Mouse (Mus musculus): Measurements from ENCODE around the gene Wnt7b. TPM values are rescaled to one million over a fixed set of nuclear protein-coding genes. Genes with fewer than 3 reads are reported as not detected.

Wnt7b gene
- total and polyA plus RNA-seq, 2 experiments, result 0.06 to 0.09 TPM

DNA sequence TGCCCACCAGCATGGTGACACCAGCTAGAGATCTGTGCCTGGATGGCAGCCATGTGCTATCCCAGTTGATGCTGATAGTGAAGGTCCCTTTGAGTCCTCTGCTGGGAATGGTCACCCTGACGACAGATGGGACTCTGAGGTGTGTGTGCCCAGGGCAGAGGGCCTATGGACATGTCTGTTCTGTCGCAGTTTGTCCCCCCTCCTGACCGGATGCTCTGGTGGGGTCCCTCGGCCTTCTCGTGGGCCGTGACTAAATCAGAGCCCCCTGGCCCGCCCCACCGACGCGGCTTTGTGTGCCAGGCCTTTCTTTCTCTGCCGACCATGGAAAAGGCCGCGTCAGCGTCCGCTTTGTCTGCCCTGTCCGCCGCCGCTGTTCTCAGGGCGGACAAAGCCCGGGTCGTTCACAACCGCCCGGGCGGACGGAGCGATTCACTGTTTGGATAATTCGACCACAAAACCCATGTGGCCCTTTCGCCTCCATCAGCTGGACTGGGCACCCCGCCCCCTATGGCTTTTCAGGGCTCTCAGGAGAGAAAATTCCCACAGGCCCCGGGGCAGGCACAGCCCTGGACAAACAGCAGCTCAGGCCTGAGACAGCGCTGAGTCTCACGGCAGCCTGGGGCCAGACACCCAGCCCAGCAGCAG lies 74.8 kb downstream of the Wnt7b start:
- no peak overlapping the region for H3K4me3 ChIP-seq (ENCODE audit: insufficient read depth, low read depth, low read length)
- no peak for TF ChIP-seq CTCF (IDR thresholded peaks at IDR 0.05; ENCODE audit: low read depth, low read length)
- TF ChIP-seq POLR2A (IDR thresholded peaks at IDR 0.05; ENCODE audit: extremely low read depth, insufficient read depth, low read length), result no peak
- H3K4me1 ChIP-seq (ENCODE audit: control insufficient read depth, insufficient read depth, low read length), result no peaks in the 10 kb centered on the region
- 84% methylated on average over 32 of the region's 32 CpGs for WGBS
- no peak overlapping the region for H3K27ac ChIP-seq (replicated peaks; ENCODE audit: insufficient read depth, low read depth, low read length)
- no peak overlapping the region for H3K9ac ChIP-seq (ENCODE audit: low read depth, low read length)
- DNase-seq (ENCODE audit: extremely low read depth, low read depth, low spot score), result no peak
- H3K79me2 ChIP-seq (ENCODE audit: control insufficient read depth, insufficient read depth, low read length), result no peaks in the 10 kb centered on the region
- H3K27me3 ChIP-seq (ENCODE audit: control insufficient read depth, insufficient read depth, low read length), result no peaks in the 10 kb centered on the region
- H3K36me3 ChIP-seq (ENCODE audit: control insufficient read depth, insufficient read depth, low read length), result no peaks in the 10 kb centered on the region

DNA sequence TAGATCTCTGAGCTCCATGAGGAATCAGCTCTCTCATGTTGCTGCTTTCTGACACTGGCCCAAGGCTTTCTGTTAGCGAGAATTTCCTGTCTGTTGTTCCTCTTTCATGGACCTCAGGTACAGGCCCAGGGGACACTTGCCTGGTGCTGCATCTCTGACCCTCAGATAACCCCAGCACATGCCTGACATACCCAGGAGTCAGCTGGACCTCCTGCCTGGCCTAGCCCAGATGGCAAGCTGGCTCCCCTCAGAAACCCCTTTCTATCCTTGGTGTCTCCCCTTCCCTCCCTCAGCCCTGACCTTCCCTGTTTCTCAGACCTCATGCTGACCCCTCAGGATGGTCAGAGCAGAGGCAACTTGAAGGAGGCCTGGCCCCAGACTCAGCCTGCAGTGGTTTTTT lies 75.6 kb downstream of the Wnt7b start:
- Histone ChIP-seq H3K4me1 (ENCODE audit: control insufficient read depth, insufficient read depth, low read length) (no peaks in the 10 kb centered on the region), H3K27ac (replicated peaks; ENCODE audit: insufficient read depth, low read depth, low read length) (no peak overlapping the region), H3K4me3 (ENCODE audit: insufficient read depth, low read depth, low read length) (no peak overlapping the region), H3K79me2 (ENCODE audit: control insufficient read depth, insufficient read depth, low read length) (no peaks in the 10 kb centered on the region), H3K27me3 (ENCODE audit: control insufficient read depth, insufficient read depth, low read length) (no peaks in the 10 kb centered on the region), H3K36me3 (ENCODE audit: control insufficient read depth, insufficient read depth, low read length) (no peaks in the 10 kb centered on the region), H3K9ac (ENCODE audit: low read depth, low read length) (no peak overlapping the region)
- no peak for DNase-seq (ENCODE audit: extremely low read depth, low read depth, low spot score)
- 68% methylated on average over 1 of the region's 1 CpGs for WGBS
- TF ChIP-seq POLR2A (IDR thresholded peaks at IDR 0.05; ENCODE audit: extremely low read depth, insufficient read depth, low read length), result no peak
- TF ChIP-seq CTCF (IDR thresholded peaks at IDR 0.05; ENCODE audit: low read depth, low read length), result no peak

DNA sequence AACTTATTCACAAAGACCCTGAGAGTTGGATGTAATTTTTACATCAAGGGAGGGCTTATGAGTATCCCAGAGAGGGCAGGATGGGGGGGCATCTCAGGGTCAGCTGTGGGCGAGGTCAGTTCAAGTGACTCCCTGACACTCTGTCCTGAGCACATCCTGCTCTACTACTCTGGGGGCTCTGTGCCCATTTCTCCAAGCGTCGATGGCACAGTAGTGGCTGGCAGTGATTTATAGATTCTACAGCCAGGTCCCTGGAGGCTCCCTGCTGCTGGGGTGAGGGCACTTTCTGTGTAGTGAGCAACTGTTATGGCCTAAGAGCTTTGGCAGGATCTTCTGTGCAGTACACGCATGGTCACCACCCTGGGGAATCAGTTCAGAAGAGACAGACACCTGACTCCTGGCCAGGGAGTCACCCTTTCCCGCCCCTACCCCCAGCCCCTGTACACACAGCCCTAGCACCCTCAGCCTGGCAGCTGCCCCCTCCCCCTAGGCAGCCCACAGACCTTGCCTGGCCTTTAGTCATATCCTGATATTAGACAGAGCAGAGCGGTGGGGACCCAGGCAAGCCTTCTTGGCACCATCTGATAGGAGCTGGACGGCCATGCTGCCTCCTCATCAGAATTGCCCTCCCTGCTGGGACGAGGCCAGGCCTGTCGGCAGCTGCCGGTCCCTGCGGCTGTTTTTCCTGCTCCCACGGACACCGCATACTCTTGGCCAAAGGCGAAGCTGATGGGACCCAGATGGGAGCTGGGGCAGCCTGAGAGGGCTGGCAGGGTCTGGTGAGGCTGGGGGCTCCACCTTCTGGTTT lies 77.0 kb downstream of the Wnt7b start:
- Histone ChIP-seq H3K4me3 (ENCODE audit: insufficient read depth, low read depth, low read length) (no peak overlapping the region), H3K9ac (ENCODE audit: low read depth, low read length) (no peak overlapping the region), H3K36me3 (ENCODE audit: control insufficient read depth, insufficient read depth, low read length) (no peaks in the 10 kb centered on the region), H3K79me2 (ENCODE audit: control insufficient read depth, insufficient read depth, low read length) (no peaks in the 10 kb centered on the region), H3K27me3 (ENCODE audit: control insufficient read depth, insufficient read depth, low read length) (no peaks in the 10 kb centered on the region), H3K4me1 (ENCODE audit: control insufficient read depth, insufficient read depth, low read length) (no peaks in the 10 kb centered on the region), H3K27ac (replicated peaks; ENCODE audit: insufficient read depth, low read depth, low read length) (no peak overlapping the region)
- 82% methylated on average over 14 of the region's 14 CpGs for WGBS
- DNase-seq (ENCODE audit: extremely low read depth, low read depth, low spot score), result no peak
- TF ChIP-seq POLR2A (IDR thresholded peaks at IDR 0.05; ENCODE audit: extremely low read depth, insufficient read depth, low read length) (no peak), CTCF (IDR thresholded peaks at IDR 0.05; ENCODE audit: low read depth, low read length) (no peak)

DNA sequence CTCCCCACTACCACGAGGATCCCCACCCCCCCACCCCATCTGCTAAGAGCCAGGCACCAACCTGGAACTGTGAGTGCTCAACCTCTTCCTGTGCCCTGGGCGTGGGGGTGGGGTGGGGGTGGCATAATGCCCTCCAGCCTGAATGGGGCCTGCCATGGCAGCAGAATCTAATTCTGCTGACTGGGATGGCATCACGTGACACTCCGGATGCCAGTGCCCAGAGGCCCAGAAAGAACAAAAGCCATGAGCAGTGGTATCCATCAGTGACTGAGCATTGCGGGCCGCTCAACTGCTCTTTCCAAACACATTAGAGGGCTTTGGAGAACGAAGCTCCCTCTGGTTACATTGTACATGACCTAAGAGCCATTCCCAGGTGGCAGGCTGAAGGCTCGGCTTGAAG lies 79.1 kb downstream of the Wnt7b start, which contains the start of gene 7530416G11Rik:
Gene 7530416G11Rik (minus strand): TSS at position 101 of the 400 bp plus-strand sequence.
- no peak within 1 kb of the TSS for H3K4me3 ChIP-seq (ENCODE audit: insufficient read depth, low read depth, low read length)
- TF ChIP-seq POLR2A (IDR thresholded peaks at IDR 0.05; ENCODE audit: extremely low read depth, insufficient read depth, low read length) (no peak), CTCF (IDR thresholded peaks at IDR 0.05; ENCODE audit: low read depth, low read length) (no peak)
- H3K27me3 ChIP-seq (ENCODE audit: control insufficient read depth, insufficient read depth, low read length), result no peaks in the 10 kb centered on the region
- no peaks in the 10 kb centered on the region for H3K79me2 ChIP-seq (ENCODE audit: control insufficient read depth, insufficient read depth, low read length)
- H3K36me3 ChIP-seq (ENCODE audit: control insufficient read depth, insufficient read depth, low read length), result no peaks in the 10 kb centered on the region
- 86% methylated on average over 8 of the region's 8 CpGs for WGBS
- no peak within 1 kb of the TSS for H3K27ac ChIP-seq (replicated peaks; ENCODE audit: insufficient read depth, low read depth, low read length)
- no peak within 1 kb of the TSS for H3K9ac ChIP-seq (ENCODE audit: low read depth, low read length)
- no peak for DNase-seq (ENCODE audit: extremely low read depth, low read depth, low spot score)
- no peaks in the 10 kb centered on the region for H3K4me1 ChIP-seq (ENCODE audit: control insufficient read depth, insufficient read depth, low read length)

DNA sequence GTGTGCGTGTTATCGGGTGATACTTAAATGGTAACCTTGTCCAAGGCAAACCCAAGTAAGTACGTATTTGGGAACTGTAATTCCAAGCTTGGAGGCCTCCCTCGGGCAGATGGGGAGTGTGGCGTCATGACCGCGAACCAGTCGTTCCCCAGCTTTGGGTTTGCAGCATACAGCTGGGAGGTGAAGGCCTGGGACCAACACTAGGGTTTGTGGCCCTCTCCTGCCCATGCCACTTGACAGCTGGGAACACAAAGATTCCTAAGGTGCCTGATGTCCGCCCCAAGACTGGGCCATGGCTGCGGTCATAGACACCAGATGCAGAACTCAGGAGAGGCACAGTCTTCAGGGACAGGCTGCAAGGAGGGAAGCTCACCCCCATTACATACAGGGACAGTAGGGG lies 82.0 kb downstream of the Wnt7b start:
- Histone ChIP-seq H3K79me2 (ENCODE audit: control insufficient read depth, insufficient read depth, low read length) (no peaks in the 10 kb centered on the region), H3K4me1 (ENCODE audit: control insufficient read depth, insufficient read depth, low read length) (no peaks in the 10 kb centered on the region), H3K36me3 (ENCODE audit: control insufficient read depth, insufficient read depth, low read length) (no peaks in the 10 kb centered on the region), H3K27me3 (ENCODE audit: control insufficient read depth, insufficient read depth, low read length) (no peaks in the 10 kb centered on the region), H3K9ac (ENCODE audit: low read depth, low read length) (no peak overlapping the region), H3K4me3 (ENCODE audit: insufficient read depth, low read depth, low read length) (no peak overlapping the region), H3K27ac (replicated peaks; ENCODE audit: insufficient read depth, low read depth, low read length) (no peak overlapping the region)
- WGBS, result 91% methylated on average over 10 of the region's 10 CpGs
- TF ChIP-seq POLR2A (IDR thresholded peaks at IDR 0.05; ENCODE audit: extremely low read depth, insufficient read depth, low read length) (no peak), CTCF (IDR thresholded peaks at IDR 0.05; ENCODE audit: low read depth, low read length) (no peak)
- DNase-seq (ENCODE audit: extremely low read depth, low read depth, low spot score), result no peak

All from liver, adult 2 months (tissue).